Mouse (Mus musculus): ENCODE measurements around the gene Olfr544.
"Not testable (repeated sequence)": the region's sequence is repeated elsewhere in the genome, so short reads cannot be mapped to it uniquely, and the experiment has no call there.

The Olfr544 gene

DNA sequence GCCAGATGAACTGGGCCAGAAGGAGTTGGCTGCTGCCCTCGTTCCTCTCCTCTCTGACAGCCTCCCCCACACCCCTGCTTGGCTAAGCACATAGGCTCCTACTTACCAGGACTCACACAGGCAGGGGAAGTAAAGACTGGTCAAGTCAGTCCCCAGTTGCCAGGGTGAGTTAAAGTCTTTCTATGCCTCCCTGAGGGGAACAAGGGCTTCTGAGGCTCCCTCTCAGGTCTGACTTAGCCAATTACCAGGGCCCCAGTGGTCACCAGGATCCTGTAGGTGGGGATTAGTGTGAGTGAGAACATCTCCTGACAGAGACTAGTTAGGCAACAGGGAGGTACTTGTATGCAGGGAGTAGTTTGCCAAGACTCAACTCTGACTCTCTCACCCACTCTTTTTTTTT lies at the start of gene Olfr544:
Gene Olfr544, minus strand, starts transcription at position 153 of the 400 bp plus-strand sequence.
- no peak for DNase-seq (ENCODE audit: low read depth, low spot score)

DNA sequence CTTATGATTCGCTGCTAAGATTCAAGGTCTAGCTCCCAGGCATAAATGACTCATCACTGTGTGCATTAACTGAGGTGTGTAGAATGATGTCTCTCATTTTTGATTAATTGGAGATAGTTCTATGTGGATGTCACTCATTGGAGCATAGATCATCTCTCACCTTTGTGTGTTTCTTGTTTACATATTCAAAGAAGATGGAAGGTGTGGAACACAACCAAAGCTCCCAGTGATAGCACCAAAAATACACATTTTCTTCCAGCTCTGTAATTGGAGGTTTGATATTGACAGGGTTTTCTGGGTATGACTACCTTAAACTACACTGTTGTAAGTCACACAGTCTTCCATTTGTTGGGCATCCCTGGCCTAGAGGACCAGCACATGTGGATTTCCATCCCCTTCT lies 46.3 kb upstream of the Olfr544 start, which contains the start of gene Olfr547:
Gene Olfr547, plus strand, starts transcription at position 301 of the 400 bp plus-strand sequence.
- DNase-seq (ENCODE audit: low read depth, low spot score): no peak

GRCm38 (mm10) chr7:102529052-102529451 lies 40.9 kb upstream of the Olfr544 start:
- no peak for DNase-seq (ENCODE audit: low read depth, low spot score)

GRCm38 (mm10) chr7:102517051-102517335 lies 28.9 kb upstream of the Olfr544 start:
- no peak for DNase-seq (ENCODE audit: low read depth, low spot score)

DNA sequence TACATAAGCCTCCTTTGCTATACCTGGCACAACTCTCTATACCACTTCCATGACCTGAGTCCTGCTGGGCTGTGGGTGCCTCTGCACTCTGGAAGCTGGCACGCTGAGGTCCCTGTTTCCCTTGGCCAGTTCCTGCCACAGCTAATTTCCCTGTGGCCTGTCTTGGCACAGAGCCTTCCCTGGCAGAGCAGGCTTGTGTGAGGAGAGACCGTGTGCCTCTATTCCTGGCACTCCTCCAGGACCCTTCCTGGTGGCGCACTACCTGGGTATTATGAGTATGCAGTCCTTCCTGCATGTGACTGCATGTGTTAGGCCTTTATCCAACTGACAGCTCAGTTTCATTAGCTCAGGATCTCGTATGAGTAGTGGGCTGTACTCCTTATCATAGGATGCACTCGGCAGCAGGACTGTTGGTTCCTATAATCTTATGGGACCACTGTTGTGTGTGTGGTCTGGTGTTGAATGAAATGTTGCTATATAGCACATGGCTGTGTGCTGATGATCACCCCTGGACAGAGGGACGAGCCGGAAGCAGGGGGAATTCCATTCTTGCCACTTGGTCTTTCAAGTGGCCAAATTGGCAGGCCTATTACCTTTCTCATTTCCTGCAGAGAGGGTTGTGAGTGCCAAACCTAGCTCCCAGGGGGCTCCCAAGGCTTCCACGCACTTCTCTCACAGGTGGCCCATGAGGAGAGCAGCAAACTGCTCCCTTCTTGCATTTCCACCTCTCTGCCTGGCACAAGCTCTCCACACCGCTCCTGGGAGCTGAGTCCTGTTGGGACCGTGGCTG lies 28.3 kb upstream of the Olfr544 start:
- DNase-seq (ENCODE audit: low read depth, low spot score): no peak

GRCm38 (mm10) chr7:102514144-102514543 lies 26.0 kb upstream of the Olfr544 start:
- no peak for DNase-seq (ENCODE audit: low read depth, low spot score)

DNA sequence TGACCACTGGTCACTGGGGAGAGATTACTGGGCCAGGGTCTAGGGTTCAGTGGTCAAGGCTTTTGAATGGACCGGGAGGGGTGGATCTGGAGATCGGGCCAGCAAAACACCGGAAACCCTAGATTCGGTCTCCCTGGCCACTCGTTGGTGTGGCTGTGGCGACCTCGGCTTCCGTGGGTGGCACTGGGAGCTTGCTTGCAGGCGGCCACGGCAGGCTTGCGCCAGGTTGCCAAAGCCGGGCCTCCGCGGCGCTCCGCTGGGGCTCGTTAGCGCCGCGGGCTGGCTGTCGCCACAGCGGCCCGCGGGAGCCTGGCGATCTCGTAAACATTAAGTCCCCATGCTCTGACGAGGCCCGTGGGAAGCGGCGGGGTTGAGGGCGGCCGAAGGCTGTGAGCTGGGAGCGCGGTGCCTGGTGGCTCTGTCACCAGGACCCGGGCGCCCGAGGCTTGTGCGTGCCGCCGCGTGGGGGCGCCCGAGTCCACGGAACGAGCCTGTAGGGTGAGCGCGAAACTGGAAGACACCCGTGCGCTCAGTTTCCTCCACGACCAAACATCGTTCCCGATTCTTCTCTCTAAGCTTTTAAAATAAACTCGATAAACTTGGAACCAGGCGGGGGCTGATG lies 24.8 kb upstream of the Olfr544 start:
- DNase-seq (ENCODE audit: low read depth, low spot score): peak; percentile 2

DNA sequence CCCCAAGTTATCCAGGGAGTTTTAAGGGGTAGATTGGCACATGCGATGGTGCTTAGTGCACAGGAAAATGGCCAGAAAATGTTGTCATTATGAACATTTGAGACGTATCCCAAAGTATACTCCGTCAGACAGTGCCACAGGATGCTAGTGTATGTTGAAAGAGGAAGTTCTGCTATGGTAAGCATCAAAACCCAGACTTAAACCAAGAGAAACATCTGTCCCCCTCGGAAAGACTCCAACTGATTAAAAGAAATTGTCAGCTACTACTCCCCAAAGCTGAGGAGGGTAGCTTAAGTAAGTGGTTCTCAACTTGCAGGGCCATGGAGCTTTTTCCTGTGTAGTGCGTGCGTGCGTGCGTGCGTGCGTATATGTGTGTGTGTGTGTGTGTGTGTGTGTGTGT lies 23.8 kb upstream of the Olfr544 start:
- DNase-seq (ENCODE audit: low read depth, low spot score): no peak

DNA sequence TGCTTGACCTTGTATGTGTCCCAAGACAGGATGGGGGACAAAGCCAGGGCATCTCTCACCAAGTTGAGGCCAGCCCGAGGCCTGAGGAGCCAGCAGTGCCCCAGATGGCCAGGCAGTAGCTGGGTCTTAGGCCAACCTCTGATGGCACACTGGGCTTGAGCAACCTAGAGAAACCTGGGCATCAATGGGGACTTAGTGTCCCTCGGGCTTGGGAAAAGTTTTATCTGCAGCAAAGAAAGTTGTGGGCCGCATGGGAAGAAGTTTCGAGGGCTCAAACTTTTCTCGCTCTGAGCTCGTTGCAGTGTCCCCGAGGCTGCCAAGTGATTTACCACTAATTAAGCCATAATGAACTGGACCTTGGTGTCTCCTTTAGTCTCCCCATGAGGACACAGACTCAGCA lies 21.6 kb upstream of the Olfr544 start:
- DNase-seq (ENCODE audit: low read depth, low spot score): no peak

DNA sequence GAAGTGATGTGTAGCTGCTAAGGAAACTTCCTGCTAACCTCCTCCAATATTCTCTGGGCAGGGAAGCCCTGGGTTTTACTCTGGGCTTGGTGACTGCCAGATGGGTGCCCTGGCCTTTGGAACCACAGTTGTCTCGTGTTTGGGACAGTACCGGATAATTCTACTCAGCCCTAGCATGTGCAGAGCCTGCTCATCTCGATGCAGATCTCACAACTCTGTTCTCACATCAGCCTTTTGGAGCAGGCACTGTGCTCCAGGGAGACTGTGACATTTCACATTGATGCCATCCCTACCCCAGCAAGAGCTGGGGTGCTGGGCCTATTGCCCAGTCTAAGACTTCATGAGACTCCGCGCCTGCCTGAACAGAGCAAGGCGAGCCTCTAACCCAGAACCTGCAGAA lies 20.6 kb upstream of the Olfr544 start:
- DNase-seq (ENCODE audit: low read depth, low spot score): no peak

- DNase-seq (ENCODE audit: low read depth, low spot score): no peak
These were observed 20.0 kb upstream of the Olfr544 start for GRCm38 (mm10) chr7:102508066-102508465.

- peak; percentile 28 for DNase-seq (ENCODE audit: low read depth, low spot score)
These were observed 18.7 kb upstream of the Olfr544 start for GRCm38 (mm10) chr7:102506848-102507247.

GRCm38 (mm10) chr7:102501986-102502385 lies 13.9 kb upstream of the Olfr544 start:
- no peak for DNase-seq (ENCODE audit: low read depth, low spot score)

DNA sequence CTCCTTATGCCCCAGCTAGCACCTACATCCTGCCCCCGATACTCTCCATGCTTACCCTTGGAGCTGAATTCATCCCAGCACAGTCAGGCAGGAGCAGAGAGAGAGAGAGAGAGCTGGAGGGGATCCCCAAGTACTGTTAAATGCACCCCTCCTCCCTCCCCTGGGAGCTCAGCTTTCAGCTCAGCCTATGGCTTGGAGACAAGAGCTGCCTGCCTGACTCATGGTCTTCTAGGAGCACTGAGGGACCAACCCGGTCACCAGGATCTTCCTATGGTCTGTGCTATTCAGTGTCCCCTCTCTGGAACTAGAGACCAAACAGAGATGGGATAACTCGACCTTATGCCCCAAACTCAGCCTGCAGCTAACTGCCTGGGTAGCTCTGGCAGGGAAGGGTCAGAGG lies 11.4 kb upstream of the Olfr544 start, which contains the start of gene Olfr545:
Gene Olfr545, minus strand, starts transcription at position 101 of the 400 bp plus-strand sequence.
- DNase-seq (ENCODE audit: low read depth, low spot score): no peak

DNA sequence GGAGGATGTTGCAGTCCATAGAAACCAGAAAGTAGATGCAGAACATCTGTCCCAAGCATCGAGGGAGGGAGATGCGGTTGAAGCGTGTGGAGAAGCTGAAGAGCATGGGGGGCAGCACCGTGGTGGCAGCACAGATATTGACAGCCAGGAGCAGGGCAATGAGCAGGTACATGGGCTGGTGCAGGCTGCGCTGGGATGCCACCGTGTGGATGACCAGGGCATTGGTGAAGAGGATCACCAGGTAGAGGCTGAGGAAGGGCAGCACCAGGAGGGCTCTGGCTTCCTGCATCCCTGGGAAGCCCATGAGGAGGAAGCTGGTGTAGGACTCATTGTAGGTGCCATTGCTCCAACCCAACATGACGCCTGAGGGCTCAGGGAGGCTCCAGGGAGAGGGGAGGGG lies 6.3 kb upstream of the Olfr544 start:
- DNase-seq (ENCODE audit: low read depth, low spot score): not testable (repeated sequence)

GRCm38 (mm10) chr7:102486105-102486504 lies 2.0 kb downstream of the Olfr544 start:
- no peak for DNase-seq (ENCODE audit: low read depth, low spot score)

GRCm38 (mm10) chr7:102484766-102485165 lies 3.3 kb downstream of the Olfr544 start:
- DNase-seq (ENCODE audit: low read depth, low spot score): not testable (repeated sequence)

GRCm38 (mm10) chr7:102483665-102484064 lies 4.4 kb downstream of the Olfr544 start:
- DNase-seq (ENCODE audit: low read depth, low spot score): no peak

DNA sequence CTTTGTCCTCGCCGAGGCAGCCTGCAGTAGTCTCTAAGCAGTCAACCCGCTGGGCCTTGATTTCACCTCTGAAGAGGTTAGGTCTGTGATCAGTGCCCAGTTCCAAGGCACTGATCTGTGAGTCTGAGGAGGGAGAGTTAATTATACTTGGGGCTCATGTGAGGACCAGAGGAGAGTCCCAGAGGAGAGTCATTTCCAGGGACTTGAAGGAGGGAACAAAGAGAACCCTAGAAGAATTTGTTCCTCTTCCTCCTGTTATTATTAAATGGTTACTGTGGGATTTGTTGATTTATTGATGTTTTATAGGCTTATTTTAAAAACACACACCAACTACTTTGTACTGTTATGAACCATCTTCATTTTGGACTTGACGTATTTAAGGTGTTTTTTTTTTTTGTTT lies 6.5 kb downstream of the Olfr544 start, which contains the start of gene Olfr543:
Gene Olfr543, minus strand, starts transcription at position 101 of the 400 bp plus-strand sequence.
- DNase-seq (ENCODE audit: low read depth, low spot score): no peak

DNA sequence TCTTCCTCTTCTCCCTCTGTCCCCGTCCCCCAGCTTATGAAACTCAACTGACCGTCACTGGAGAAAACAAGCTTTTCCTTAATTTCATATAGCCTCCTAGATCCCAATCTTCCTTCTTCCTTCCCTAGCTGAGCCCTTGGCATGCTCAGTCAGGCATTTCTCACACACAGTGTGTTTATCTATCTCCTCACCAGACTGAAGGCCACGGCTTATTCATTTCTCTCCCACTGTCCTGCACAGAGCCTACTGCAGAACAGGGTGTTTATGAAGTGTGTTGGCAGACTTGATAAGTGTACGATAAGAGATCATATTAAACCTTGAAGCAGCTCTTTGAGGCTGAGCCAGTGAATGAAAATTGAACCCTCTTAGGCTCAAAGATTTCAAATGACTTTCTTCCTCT lies 7.3 kb downstream of the Olfr544 start:
- no peak for DNase-seq (ENCODE audit: low read depth, low spot score)

- no peak for DNase-seq (ENCODE audit: low read depth, low spot score)
These were observed 8.6 kb downstream of the Olfr544 start for GRCm38 (mm10) chr7:102479368-102480078.

DNA sequence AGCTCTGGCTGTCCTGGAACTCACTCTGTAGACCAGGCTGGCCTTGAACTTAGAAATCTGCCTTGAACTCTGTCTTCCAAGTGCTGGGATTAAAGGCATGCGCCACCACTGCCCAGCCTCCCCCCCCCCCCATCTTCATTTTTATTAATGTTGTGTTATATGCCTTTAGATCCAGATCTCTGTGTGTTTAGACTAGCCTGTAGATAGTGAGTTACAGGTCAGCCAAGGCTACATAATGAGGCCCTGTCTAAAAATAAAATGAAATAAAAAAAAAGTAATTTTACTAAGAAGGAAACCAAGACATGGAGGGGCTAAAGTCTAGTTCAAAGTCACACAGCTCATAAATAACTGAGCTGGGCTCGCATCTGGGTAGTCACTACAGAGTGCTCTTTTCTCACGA lies 9.2 kb downstream of the Olfr544 start:
- DNase-seq (ENCODE audit: low read depth, low spot score): no peak
